Mouse (Mus musculus): ENCODE data around the gene Rnf8. TPM values are rescaled to one million over a fixed set of nuclear protein-coding genes. Genes with fewer than 3 reads are reported as not detected.

The Rnf8 gene
- total RNA-seq, 2 experiments from 2014 or later, result 18.6 to 21.9 TPM

- no peak for DNase-seq
Observed at GRCm38 (mm10) chr17:29623488-29623887, 8.9 kb downstream of the Rnf8 start.

DNA sequence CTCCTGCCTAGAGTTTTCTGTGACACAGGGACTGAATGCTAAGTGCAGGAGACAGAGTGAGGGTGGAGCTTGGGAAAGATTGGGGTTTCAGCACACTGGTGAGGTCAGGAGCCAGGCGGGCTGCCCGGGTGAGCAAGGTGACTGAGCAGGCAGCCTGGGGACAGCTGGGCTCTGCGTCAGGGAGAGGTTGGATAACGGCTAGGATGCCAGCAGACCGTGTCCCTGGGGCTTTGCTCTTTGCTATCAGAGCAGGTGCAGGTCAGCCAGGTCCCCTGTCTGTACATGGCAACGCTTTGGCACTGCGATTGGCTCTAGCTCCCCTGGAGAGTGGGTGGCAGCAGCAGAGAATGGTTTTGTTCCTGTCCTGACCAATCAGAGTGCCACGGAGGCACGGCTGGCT lies 12.7 kb downstream of the Rnf8 start:
- peak in 1 of 2 experiments; percentile 25 for DNase-seq

DNA sequence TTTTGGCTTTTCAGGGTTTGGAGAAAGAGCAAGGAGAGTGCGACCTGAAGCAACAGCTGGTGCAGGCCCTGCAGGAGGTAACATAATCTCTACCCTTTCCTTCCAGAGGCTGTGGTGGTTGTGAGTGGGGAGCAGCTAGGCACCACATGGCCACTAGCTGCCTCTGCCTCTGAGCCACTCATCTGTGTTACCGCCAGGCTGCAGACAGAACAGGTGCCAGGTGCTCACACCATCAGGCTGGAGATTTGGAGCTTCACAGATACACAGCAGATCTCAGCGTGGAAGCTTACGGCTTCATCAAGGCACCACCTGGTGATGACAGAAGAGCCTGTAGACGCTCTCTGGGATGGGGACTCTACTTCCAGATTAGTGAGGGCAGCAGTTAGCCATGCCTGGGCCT lies 14.4 kb downstream of the Rnf8 start:
- no peak for DNase-seq

DNA sequence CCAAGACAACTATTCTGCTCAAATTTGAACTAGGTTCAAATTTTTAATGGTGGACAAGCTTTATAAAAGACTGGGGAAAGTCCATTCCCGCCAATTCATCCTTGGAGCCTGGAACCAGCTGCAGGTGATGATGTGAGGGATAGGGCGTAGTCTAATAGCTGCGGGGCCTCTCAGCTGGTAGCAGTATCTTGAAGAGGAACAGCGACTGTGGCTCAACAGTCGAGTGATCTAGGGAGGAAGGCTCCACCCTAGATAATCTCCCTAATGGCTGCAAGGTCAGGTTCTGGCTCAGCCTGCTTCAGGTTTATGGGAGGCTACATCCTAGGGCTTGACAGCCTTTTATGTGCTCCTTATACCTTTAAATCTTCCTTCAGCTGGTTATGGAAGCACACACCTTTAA lies 15.0 kb downstream of the Rnf8 start:
- no peak for DNase-seq

- DNase-seq, result no peak
Observed at GRCm38 (mm10) chr17:29632312-29632711, 17.7 kb downstream of the Rnf8 start.

DNA sequence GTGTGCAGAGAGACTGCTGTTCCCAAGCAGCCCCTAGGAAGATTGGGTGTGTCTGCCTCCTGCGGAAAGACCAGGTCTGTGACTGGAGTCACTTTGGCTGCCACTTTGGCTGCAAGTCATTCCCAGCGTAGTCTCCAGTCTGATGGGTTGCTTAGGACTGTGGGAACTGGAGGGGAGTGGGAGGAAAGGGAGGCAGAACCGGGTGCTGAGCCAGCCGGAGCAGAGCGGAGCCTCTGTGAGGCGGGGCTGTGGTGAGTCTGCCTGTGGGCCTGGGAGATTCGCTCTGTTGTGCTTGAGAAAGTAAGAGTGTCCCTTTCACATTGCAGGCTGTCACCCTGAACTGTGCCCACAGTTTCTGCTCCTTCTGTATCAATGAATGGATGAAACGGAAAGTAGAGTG lies 20.9 kb downstream of the Rnf8 start:
- DNase-seq, result no peak

DNA sequence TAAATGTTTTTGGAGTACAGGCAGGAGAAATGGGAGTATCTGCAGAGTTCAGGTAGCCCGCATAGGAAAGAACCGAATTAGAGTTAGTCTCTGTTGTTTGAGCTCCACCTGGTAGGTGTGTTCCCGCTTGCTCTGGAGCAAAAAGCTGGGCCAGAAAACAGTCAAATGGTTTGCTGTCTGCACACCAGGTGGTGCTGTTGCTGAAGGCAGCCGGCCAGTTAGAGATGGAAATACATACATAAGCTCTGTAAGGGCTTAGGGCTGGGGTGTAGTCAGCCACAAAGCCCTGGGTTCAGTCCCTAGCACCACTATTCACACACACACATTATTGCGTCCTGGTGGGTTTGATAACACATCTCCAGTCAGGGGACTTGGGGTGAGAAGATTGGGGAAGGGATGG lies 21.5 kb downstream of the Rnf8 start:
- peak; percentile 13 to 33 for DNase-seq

DNA sequence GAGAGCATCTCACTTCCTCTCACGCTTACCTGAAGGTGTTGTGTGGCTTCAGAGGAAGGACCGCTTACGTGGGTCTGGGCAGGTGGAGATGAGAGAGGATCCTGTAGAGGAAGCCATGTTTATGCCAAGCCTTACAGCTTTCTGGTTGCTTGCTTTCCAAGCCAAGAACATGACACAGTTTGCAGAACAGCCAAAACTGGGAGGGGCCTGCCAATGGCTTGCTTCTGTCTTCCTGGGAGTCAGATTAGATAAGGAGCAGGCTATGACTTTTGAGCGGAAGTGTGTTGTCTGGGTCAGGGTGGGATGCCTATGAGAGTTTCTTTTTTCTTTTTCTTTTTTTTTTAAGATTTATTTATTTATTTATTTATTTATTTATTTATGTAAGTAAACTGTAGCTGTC lies 22.8 kb downstream of the Rnf8 start:
- peak; percentile 43 to 57 for DNase-seq

DNA sequence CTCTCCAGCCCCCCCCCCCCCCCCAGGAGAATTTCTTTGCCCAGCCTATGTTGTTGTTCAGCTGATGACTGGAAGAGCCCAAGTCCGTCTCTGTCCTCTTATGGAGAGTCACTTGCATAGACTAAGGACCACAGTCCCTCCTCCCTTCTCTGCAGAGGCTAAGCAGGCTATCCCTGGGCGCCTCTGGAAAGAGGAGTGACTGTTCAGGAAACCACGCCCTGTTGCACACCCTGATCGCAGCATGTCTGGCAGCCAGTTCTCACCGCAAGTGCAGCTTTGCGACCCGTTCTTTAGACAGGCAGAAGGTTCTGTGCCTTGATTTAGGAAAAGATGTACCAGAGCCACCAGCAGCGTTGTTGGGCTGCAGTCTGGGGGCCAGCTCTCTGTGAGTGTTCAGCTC lies 23.3 kb downstream of the Rnf8 start:
- DNase-seq, result peak; percentile 41

- no peak for DNase-seq
Observed at GRCm38 (mm10) chr17:29640971-29641370, 26.4 kb downstream of the Rnf8 start.

DNA sequence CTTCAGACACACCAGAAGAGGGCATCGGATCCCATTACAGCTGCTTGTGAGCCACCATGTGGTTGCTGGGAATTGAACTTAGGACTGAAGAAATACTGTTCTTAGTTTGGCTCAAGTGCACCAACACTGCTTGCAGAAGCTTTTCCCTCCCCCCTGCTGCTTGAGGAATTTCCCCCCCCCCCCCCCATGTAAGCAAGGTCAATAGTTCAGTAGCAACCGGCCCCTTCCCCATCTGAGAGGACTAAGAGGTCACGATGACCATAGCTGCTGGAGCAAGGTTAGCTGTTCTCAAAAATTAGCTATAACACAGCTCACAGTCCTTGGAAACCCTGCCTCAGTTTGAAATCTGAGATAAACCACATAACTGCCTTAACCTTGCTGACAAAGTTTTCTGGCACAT lies 27.6 kb downstream of the Rnf8 start:
- DNase-seq, result no peak

DNA sequence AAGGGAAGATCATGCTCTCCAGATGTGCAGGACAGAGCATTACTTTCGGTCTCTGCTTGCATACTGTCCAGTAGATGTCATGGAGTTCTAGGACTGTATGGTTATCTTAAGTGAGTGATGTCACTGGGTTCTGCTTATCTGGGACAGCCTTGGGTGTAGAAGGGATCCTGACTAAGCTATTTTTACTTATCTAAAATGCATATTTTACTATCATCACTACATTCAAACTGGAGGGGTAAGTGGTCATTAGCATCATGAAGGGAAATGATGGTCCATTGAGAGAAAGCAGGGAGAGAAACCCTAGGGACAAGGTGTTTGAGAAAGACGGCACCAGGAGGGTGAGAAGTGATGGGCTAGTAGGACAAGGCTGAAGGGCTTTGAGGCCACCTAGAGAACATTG lies 43.7 kb downstream of the Rnf8 start:
- no peak for DNase-seq

- DNase-seq, result peak; percentile 97 to 98
Observed at GRCm38 (mm10) chr17:29660076-29660761, 45.6 kb downstream of the Rnf8 start, which contains the start of gene Cmtr1. TSS of gene Cmtr1 (plus strand) at chr17:29660595.

DNA sequence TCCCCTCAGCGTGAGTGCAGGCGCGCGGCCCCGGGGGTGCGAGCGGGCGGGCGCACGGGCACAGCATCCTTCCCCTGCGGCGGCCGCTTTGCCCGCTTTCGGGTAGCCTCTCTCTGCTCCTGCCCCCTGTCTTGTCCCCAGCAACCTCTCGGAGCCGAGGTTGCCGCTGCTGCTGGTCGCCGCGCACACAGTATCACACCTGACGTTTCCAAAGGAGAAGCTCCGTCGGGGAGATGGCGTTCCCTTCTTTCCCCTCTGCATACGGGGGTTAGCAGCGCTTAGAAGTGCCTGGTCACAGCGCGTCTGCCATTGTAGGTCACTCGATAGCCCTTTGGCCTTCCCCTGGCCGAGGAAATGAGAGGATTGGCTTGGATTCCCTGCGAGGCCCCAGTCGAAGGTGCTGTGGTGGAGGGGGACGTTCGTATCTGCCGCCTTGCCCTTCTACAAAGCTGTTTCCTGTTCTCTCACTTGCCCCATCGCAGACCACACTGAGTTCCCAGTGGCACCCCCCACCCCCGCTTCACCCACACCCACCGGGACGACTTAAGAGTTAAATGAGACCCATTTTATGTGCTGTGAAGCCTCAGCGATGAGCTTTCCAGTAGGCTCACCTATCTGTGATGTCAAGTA lies 46.3 kb downstream of the Rnf8 start:
- DNase-seq, result no peak

- DNase-seq, result no peak
Observed at GRCm38 (mm10) chr17:29662145-29662544, 47.6 kb downstream of the Rnf8 start.

DNA sequence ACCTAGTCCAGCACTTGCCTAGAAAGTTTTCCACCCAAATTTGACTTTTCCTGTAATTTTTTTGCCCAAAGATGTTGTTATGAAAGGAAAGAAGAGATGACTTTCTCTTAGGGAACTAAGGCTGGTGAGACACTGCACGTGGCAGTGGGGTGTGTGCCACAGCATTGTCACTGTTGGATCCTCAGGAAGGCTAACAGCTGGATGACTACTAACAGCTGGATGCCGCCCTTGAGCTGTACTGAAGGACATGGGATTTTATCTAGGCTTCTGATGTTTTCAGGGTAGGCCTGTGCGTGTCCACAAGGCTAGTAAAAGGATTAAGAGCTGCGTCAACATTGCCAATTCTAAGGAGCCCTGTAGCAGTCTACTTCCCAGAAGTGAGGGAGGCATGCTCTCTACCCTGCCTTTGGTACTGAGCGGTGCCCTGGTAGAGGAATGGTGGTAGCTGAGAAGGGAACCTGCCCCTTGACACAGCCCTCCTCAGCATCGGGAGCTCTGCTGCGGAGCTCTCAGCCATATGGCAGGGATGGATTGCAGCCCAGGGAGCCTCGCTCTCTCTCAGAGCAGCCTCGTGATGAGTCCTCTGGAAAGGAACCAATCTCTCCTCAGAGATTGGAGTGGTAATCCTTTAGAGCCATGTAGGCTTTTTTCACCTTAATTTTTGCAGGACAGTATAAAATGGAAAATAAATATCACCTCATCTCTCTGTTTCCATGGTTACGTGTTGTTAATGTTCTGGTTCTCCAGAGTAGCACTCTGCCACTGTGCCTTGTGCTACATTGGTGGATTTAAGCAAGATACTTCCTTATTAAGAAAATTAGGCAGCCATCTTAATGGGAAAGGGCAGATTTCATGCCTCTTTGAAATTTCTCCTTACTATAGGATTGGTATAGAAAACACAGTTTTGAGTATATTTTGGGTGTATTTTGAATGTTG lies 53.7 kb downstream of the Rnf8 start:
- no peak for DNase-seq

- no peak for DNase-seq
Observed at GRCm38 (mm10) chr17:29669030-29669429, 54.4 kb downstream of the Rnf8 start.

GRCm38 (mm10) chr17:29669936-29670335 lies 55.3 kb downstream of the Rnf8 start:
- no peak for DNase-seq

- peak; percentile 26 to 49 for DNase-seq
Observed at GRCm38 (mm10) chr17:29671021-29671420, 56.4 kb downstream of the Rnf8 start.

DNA sequence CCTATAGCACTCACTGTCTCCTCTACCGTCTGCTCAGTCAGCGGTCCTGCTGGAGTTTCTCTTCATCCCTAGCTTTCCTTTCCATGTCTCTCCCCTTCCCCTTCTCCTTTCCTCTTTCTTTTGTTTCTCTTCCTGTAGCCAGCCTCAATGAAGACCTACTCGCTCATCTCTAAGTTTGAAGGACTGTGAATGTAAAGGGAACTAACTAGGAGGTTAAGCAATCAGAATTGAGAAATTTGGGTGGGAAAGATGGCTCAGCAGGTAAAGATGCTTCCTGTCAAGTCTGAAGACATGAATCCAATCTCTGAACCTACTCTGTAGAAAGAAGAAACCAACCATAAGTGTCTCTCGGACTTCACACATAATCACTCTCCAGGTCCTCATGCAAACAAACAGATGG lies 58.7 kb downstream of the Rnf8 start:
- no peak for DNase-seq

DNA sequence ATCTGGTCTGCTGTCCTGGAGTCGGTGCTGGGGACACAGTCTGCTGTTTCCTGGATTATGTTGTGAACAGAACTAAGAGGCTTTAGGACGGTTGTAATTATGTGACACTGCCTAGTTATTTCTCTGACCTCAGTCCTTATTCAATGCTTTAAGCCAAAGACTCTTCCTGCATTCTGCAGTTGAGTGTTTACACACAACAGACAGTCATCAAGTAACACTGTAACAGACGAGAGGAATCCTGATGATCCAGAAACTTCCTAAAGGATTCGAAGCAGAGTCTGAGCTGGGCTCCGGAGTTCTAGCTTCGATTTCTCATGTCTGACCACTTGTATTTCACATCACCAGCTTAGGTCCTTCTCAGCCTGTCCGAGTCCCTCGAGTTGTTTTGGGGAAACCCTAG lies 63.9 kb downstream of the Rnf8 start:
- DNase-seq, result no peak

- no peak for DNase-seq
Observed at GRCm38 (mm10) chr17:29679038-29679767, 64.6 kb downstream of the Rnf8 start.

All from heart, adult 18-20 months (tissue).